18 mouse cellular contexts compared by ENCODE assay signal in genomic region chr13:113435117-113435516, GRCm38 (mm10).
"Had no signal": no experiment of that assay in that cellular context is flagged by ENCODE, and none has a peak within 500 bp of the region (broad histone marks: within the 10 kb centered on the region; RNA-seq: fewer than 3 reads in every experiment).

No protein-coding gene starts in this region.

- H3K4me3 ChIP-seq: kidney, embryonic 15.5 days; limb, embryonic 12.5 days; limb, embryonic 15.5 days; liver, embryonic 12.5 days; liver, embryonic 15.5 days; midbrain, embryonic 12.5 days; midbrain, embryonic 15.5 days; myocyte; neural tube, embryonic 13.5 days had no signal

- H3K4me1 ChIP-seq: limb, embryonic 15.5 days; liver, embryonic 15.5 days; midbrain, embryonic 12.5 days; midbrain, embryonic 15.5 days; neural tube, embryonic 13.5 days had no signal

- ATAC-seq: intestine, embryonic 16.5 days; liver, embryonic 12.5 days; midbrain, embryonic 15.5 days had no signal

- H3K27ac ChIP-seq: kidney, embryonic 15.5 days; limb, embryonic 12.5 days; limb, embryonic 15.5 days; liver, embryonic 12.5 days; liver, embryonic 15.5 days; midbrain, embryonic 12.5 days; midbrain, embryonic 15.5 days; neural tube, embryonic 13.5 days had no signal

- DNase-seq: kidney, adult 18-20 months; kidney, postnatal 10 days; kidney, postnatal 36 days; left cerebral cortex, postnatal 4 days; lung, embryonic 14.5 days; lung, postnatal 10 days; lung, postnatal 36 days; thymus, postnatal 25 days had no signal
